Mouse (Mus musculus): ENCODE measurements around the gene BC025920.

DNA sequence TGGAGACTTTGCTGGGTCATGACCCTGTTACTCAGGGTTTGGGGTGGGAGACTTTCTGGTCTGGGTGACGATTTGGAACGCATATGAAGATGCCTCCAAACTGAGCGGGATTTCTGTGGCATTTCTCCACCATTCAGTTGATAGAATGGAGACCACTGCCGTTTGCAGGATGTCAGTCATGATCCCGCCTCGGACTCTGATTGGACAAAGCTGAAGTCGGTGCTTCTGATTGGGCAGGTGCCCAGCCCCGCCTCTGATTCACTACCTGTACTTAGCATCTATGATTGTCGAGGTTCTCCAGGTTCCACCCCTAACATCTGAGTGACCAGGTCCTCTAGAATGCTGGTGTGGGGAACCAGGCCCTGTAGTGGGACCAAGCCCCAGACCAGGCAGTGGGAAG is 14.7 kb downstream of the BC025920 start:
- no peak for TF ChIP-seq CTCF (IDR thresholded peaks at IDR 0.05; ENCODE audit: low read depth, low read length)
- no peak for TF ChIP-seq POLR2A (IDR thresholded peaks at IDR 0.05; ENCODE audit: extremely low read depth, insufficient read depth, low read length)

Data from liver, adult 2 months (tissue).